Mouse (Mus musculus): ENCODE measurements at regions not wholly inside any gene's neighbourhood (a gene's known extent, or its start where the extent isn't known, plus 50 kb on each side); places are given as distances from the start of the nearest gene placed in this dataset.

DNA sequence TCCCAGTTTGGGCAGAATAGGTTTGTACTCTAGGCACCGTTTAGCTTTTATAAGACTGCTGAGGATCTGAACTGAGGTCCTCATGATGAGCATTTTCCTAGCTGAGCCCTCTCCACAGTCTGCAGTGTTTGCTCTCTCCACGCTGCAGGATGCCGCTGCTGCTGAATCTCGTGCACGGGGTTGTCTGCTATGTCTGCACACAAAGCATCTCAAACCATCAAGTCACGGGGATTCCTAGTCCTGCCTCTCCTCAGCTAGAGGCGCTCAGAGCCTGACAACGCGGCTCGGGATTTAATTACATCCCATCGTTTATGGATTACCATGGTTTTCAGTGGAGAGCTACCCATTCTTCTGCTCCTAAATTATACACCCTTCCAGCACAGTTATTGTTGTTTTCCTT is 175.6 kb downstream of the Rnf144b start:
- TF ChIP-seq POLR2A (IDR thresholded peaks at IDR 0.05; ENCODE audit: low read depth, low read length) (no peak), CTCF (IDR thresholded peaks at IDR 0.05; ENCODE audit: extremely low read depth, insufficient read length, insufficient replicate concordance, low read depth, low read length) (no peak)
- WGBS: 60% methylated on average over 11 of the region's 11 CpGs
- Histone ChIP-seq H3K36me3 (ENCODE audit: control insufficient read depth, insufficient read depth, low read length) (no peaks in the 10 kb centered on the region), H3K4me1 (ENCODE audit: control insufficient read depth, insufficient read depth, insufficient read length, low read length) (no peaks in the 10 kb centered on the region), H3K27ac (ENCODE audit: insufficient read depth, low read depth, low read length) (no peak overlapping the region), H3K4me3 (ENCODE audit: low read depth, low read length) (no peak overlapping the region), H3K27me3 (ENCODE audit: control insufficient read depth, insufficient read depth, low read length) (no peaks in the 10 kb centered on the region)

- Histone ChIP-seq H3K27ac (ENCODE audit: insufficient read depth, low read depth, low read length) (no peak overlapping the region), H3K27me3 (ENCODE audit: control insufficient read depth, insufficient read depth, low read length) (no peaks in the 10 kb centered on the region), H3K4me1 (ENCODE audit: control insufficient read depth, insufficient read depth, insufficient read length, low read length) (no peaks in the 10 kb centered on the region), H3K36me3 (ENCODE audit: control insufficient read depth, insufficient read depth, low read length) (no peaks in the 10 kb centered on the region), H3K4me3 (ENCODE audit: low read depth, low read length) (no peak overlapping the region)
- 71% methylated on average over 2 of the region's 2 CpGs for WGBS
- TF ChIP-seq POLR2A (IDR thresholded peaks at IDR 0.05; ENCODE audit: low read depth, low read length) (no peak), CTCF (IDR thresholded peaks at IDR 0.05; ENCODE audit: extremely low read depth, insufficient read length, insufficient replicate concordance, low read depth, low read length) (no peak)
Measured at GRCm38 (mm10) chr13:47300486-47300885, 178.0 kb downstream of the Rnf144b start.

DNA sequence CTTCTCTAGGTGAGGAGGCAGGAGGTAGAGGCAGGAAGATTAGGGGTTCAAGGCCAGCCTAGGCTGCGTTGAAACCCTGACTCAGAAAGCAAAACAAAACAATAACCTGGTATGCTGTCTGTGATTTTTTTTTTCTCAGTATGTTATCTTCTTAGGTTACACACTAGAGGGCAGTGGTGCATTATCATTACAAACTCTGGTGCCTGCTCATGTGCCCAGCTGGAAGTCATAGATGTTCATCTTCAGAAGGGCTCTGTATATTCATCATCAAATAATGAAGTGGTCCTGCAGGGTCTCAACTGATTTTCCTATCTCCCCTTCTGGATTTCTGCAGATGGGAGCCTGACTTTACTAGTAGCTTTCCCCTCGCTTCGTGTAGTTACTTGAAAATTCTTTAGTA is 178.6 kb downstream of the Rnf144b start:
- WGBS: 62% methylated on average over 3 of the region's 3 CpGs
- Histone ChIP-seq H3K4me3 (ENCODE audit: low read depth, low read length) (no peak overlapping the region), H3K27me3 (ENCODE audit: control insufficient read depth, insufficient read depth, low read length) (no peaks in the 10 kb centered on the region), H3K36me3 (ENCODE audit: control insufficient read depth, insufficient read depth, low read length) (no peaks in the 10 kb centered on the region), H3K4me1 (ENCODE audit: control insufficient read depth, insufficient read depth, insufficient read length, low read length) (no peaks in the 10 kb centered on the region), H3K27ac (ENCODE audit: insufficient read depth, low read depth, low read length) (no peak overlapping the region)
- TF ChIP-seq POLR2A (IDR thresholded peaks at IDR 0.05; ENCODE audit: low read depth, low read length): no peak
- TF ChIP-seq CTCF (IDR thresholded peaks at IDR 0.05; ENCODE audit: extremely low read depth, insufficient read length, insufficient replicate concordance, low read depth, low read length): no peak

DNA sequence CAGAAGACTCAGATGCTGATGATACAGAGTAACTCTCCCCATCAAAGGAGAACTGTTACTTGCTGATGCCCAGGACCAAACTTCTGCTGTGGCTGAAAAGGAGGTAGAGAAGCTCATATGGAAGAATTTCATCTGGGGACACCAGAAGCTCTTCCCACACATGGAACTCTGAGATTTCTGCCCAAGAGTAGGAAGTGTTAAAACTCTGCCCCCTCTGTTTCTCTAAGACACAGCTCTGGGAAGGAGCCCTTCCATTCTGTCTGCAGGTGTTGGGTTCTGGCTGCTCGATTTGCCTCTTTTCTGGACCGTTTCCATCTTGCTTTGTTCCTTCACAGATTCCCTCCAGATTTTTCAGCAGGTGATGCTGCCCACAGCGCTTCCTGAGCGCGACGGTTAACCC is 187.0 kb downstream of the Rnf144b start:
- Histone ChIP-seq H3K4me1 (ENCODE audit: control insufficient read depth, insufficient read depth, insufficient read length, low read length) (no peaks in the 10 kb centered on the region), H3K36me3 (ENCODE audit: control insufficient read depth, insufficient read depth, low read length) (no peaks in the 10 kb centered on the region), H3K27ac (ENCODE audit: insufficient read depth, low read depth, low read length) (no peak overlapping the region), H3K4me3 (ENCODE audit: low read depth, low read length) (no peak overlapping the region), H3K27me3 (ENCODE audit: control insufficient read depth, insufficient read depth, low read length) (no peaks in the 10 kb centered on the region)
- TF ChIP-seq POLR2A (IDR thresholded peaks at IDR 0.05; ENCODE audit: low read depth, low read length): no peak
- no peak for TF ChIP-seq CTCF (IDR thresholded peaks at IDR 0.05; ENCODE audit: extremely low read depth, insufficient read length, insufficient replicate concordance, low read depth, low read length)
- WGBS: 87% methylated on average over 6 of the region's 6 CpGs

- no peak for TF ChIP-seq CTCF (IDR thresholded peaks at IDR 0.05; ENCODE audit: extremely low read depth, insufficient read length, insufficient replicate concordance, low read depth, low read length)
- no peak for TF ChIP-seq POLR2A (IDR thresholded peaks at IDR 0.05; ENCODE audit: low read depth, low read length)
- no peak overlapping the region for H3K27ac ChIP-seq (ENCODE audit: insufficient read depth, low read depth, low read length)
- WGBS: 18% methylated on average over 7 of the region's 7 CpGs
- H3K36me3 ChIP-seq (ENCODE audit: control insufficient read depth, insufficient read depth, low read length): no peaks in the 10 kb centered on the region
- no peaks in the 10 kb centered on the region for H3K4me1 ChIP-seq (ENCODE audit: control insufficient read depth, insufficient read depth, insufficient read length, low read length)
- H3K4me3 ChIP-seq (ENCODE audit: low read depth, low read length): no peak overlapping the region
- no peaks in the 10 kb centered on the region for H3K27me3 ChIP-seq (ENCODE audit: control insufficient read depth, insufficient read depth, low read length)
Measured at GRCm38 (mm10) chr13:47310751-47311202, 188.3 kb downstream of the Rnf144b start.

GRCm38 (mm10) chr13:47319549-47319948 is 197.1 kb downstream of the Rnf144b start:
- TF ChIP-seq CTCF (IDR thresholded peaks at IDR 0.05; ENCODE audit: extremely low read depth, insufficient read length, insufficient replicate concordance, low read depth, low read length): no peak
- TF ChIP-seq POLR2A (IDR thresholded peaks at IDR 0.05; ENCODE audit: low read depth, low read length): no peak
- Histone ChIP-seq H3K27ac (ENCODE audit: insufficient read depth, low read depth, low read length) (no peak overlapping the region), H3K36me3 (ENCODE audit: control insufficient read depth, insufficient read depth, low read length) (no peaks in the 10 kb centered on the region), H3K4me3 (ENCODE audit: low read depth, low read length) (no peak overlapping the region), H3K4me1 (ENCODE audit: control insufficient read depth, insufficient read depth, insufficient read length, low read length) (no peaks in the 10 kb centered on the region), H3K27me3 (ENCODE audit: control insufficient read depth, insufficient read depth, low read length) (no peaks in the 10 kb centered on the region)
- 67% methylated on average over 8 of the region's 8 CpGs for WGBS

GRCm38 (mm10) chr13:47321876-47322275 is 199.4 kb downstream of the Rnf144b start:
- TF ChIP-seq POLR2A (IDR thresholded peaks at IDR 0.05; ENCODE audit: low read depth, low read length) (no peak), CTCF (IDR thresholded peaks at IDR 0.05; ENCODE audit: extremely low read depth, insufficient read length, insufficient replicate concordance, low read depth, low read length) (no peak)
- no peaks in the 10 kb centered on the region for H3K27me3 ChIP-seq (ENCODE audit: control insufficient read depth, insufficient read depth, low read length)
- no peak overlapping the region for H3K4me3 ChIP-seq (ENCODE audit: low read depth, low read length)
- no peaks in the 10 kb centered on the region for H3K4me1 ChIP-seq (ENCODE audit: control insufficient read depth, insufficient read depth, insufficient read length, low read length)
- H3K36me3 ChIP-seq (ENCODE audit: control insufficient read depth, insufficient read depth, low read length): no peaks in the 10 kb centered on the region
- no peak overlapping the region for H3K27ac ChIP-seq (ENCODE audit: insufficient read depth, low read depth, low read length)
- 73% methylated on average over 1 of the region's 1 CpGs for WGBS

All from small intestine, adult 2 months (tissue).